Mouse (Mus musculus) heart, adult 8-10 months (tissue): Measurements from ENCODE around the gene Hist1h4n. TPM values are rescaled to one million over a fixed set of nuclear protein-coding genes. Genes with fewer than 3 reads are reported as not detected.
A peak's percentile ranks its signal among the peaks of the same experiment; 100 is the strongest.
"Not testable (repeated sequence)": the region's sequence is repeated elsewhere in the genome, so short reads cannot be mapped to it uniquely, and the experiment has no call there.

ENCODE experiments used
- DNase-seq: peaks from one replicate; pipeline ENCODE4 v3.0.0; 2022; ENCODE audit warnings: low spot score
- microRNA-seq: library from miRNA; unstranded; fragments of <30 nt; microRNA quantifications from one replicate; pipeline ENCODE4 v1.2.0, GENCODE M21; 2022
- total RNA-seq, 4 experiments: library from RNA; stranded (reverse); gene quantifications; 2 replicates each; pipeline ENCODE4 v1.2.4; 2022

Hist1h4n gene
- total RNA-seq, 4 experiments from 2014 or later, result 6.1 to 17.9 (median 14.8) TPM

GRCm38 (mm10) chr13:21795584-21795983 lies 36.4 kb downstream of the Hist1h4n start:
- DNase-seq, result no peak

- no peak for DNase-seq
These were observed 41.3 kb downstream of the Hist1h4n start for GRCm38 (mm10) chr13:21790601-21791283.

GRCm38 (mm10) chr13:21789925-21790324 lies 42.1 kb downstream of the Hist1h4n start:
- no peak for DNase-seq

- no peak for DNase-seq
These were observed 44.0 kb downstream of the Hist1h4n start for GRCm38 (mm10) chr13:21787760-21788593.

GRCm38 (mm10) chr13:21786899-21787629 lies 44.9 kb downstream of the Hist1h4n start, which contains the start of the genes Hist1h2an and Hist1h2bp:
TSS of gene Hist1h2an (minus strand) at chr13:21787218.
TSS of gene Hist1h2bp (plus strand) at chr13:21787461.
- DNase-seq, result peak; percentile 96

GRCm38 (mm10) chr13:21786189-21786898 lies 45.7 kb downstream of the Hist1h4n start:
- DNase-seq, result no peak

- no peak for DNase-seq
These were observed 47.7 kb downstream of the Hist1h4n start for GRCm38 (mm10) chr13:21784311-21784710.

GRCm38 (mm10) chr13:21783734-21784161 lies 48.2 kb downstream of the Hist1h4n start:
- no peak for DNase-seq

- DNase-seq, result peak; percentile 84
These were observed 48.8 kb downstream of the Hist1h4n start, which contains the start of gene Hist1h3i for GRCm38 (mm10) chr13:21783255-21783617. TSS of gene Hist1h3i (minus strand) at chr13:21783370.

- not testable (repeated sequence) for DNase-seq
These were observed 49.4 kb downstream of the Hist1h4n start for GRCm38 (mm10) chr13:21782361-21783254.

Small RNA genes lying within 50 kb of the gene (microRNA-seq; reads per million reads assigned to microRNA genes)
- gene Gm19658 (not detected), gene Gm44346 (not detected), gene Gm44466 (not detected)

Other genes with a start within 250 kb of the Hist1h4n start
- gene Olfr1362, start 218.2 kb downstream of the Hist1h4n start, total RNA-seq, result not detected
- gene Olfr11, start 189.7 kb downstream of the Hist1h4n start, total RNA-seq, result not detected
- not detected for gene Olfr1361, start 168.8 kb downstream of the Hist1h4n start, total RNA-seq
- not detected for gene Olfr1360, start 154.8 kb downstream of the Hist1h4n start, total RNA-seq
- gene Olfr1359, start 134.1 kb downstream of the Hist1h4n start, total RNA-seq, result not detected
- gene Hist1h2bl, start 116.1 kb downstream of the Hist1h4n start, total RNA-seq, result 10 to 100 TPM in 1 of 4 experiments, 1 to 10 TPM in 3; 5.4 to 11.8 (median 8.0) TPM
- 10 to 100 TPM in 2 of 4 experiments, 1 to 10 TPM in 1, not detected in 1; 1.1 to 17.1 (median 12.1) TPM for gene Hist1h2ai, start 115.8 kb downstream of the Hist1h4n start, total RNA-seq
- 10 to 100 TPM in 2 of 4 experiments, 1 to 10 TPM in 2; 5.0 to 19.2 (median 10.1) TPM for gene Hist1h3h, start 114.5 kb downstream of the Hist1h4n start, total RNA-seq
- gene Hist1h2bm, start 110.2 kb downstream of the Hist1h4n start, total RNA-seq, result 1 to 10 TPM in 2 of 4 experiments, under 1 TPM in 1, not detected in 1; 0.94 to 3.0 (median 1.8) TPM
- gene Hist1h4j, start 97.1 kb downstream of the Hist1h4n start, total RNA-seq, result 1 to 10 TPM; 1.4 to 4.4 (median 4.0) TPM
- gene Hist1h4k, start 81.7 kb downstream of the Hist1h4n start, total RNA-seq, result 10 to 100 TPM; 26.9 to 29.6 (median 28.6) TPM
- 1 to 10 TPM in 3 of 4 experiments, not detected in 1; 1.5 to 4.4 (median 2.0) TPM for gene Hist1h2ak, start 78.4 kb downstream of the Hist1h4n start, total RNA-seq
- gene Hist1h2bn, start 78.1 kb downstream of the Hist1h4n start, total RNA-seq, result 1 to 10 TPM; 2.0 to 7.1 (median 4.3) TPM
- gene Hist1h1b, start 51.6 kb downstream of the Hist1h4n start, total RNA-seq, result 1 to 10 TPM in 3 of 4 experiments, under 1 TPM in 1; 0.62 to 4.7 (median 2.5) TPM
- 10 to 100 TPM in 1 of 4 experiments, 1 to 10 TPM in 3; 6.6 to 10.5 (median 8.8) TPM for gene Hist1h3i, start 48.8 kb downstream of the Hist1h4n start, total RNA-seq
- 1 to 10 TPM in 1 of 4 experiments, not detected in 3; 1.1 TPM for gene Hist1h2an, start 45.0 kb downstream of the Hist1h4n start, total RNA-seq
- gene Hist1h2bp, start 44.7 kb downstream of the Hist1h4n start, total RNA-seq, result 1 to 10 TPM in 3 of 4 experiments, under 1 TPM in 1; 0.81 to 6.2 (median 1.3) TPM
- 10 to 100 TPM; 25.7 to 37.7 (median 29.1) TPM for gene Hist1h2bq, start 22.0 kb downstream of the Hist1h4n start, total RNA-seq
- 10 to 100 TPM in 1 of 4 experiments, not detected in 3; 16.3 TPM for gene Hist1h2ao, start 21.7 kb downstream of the Hist1h4n start, total RNA-seq
- 10 to 100 TPM; 22.8 to 37.8 (median 29.3) TPM for gene Hist1h4m, start 20.4 kb downstream of the Hist1h4n start, total RNA-seq
- gene Hist1h2ap, start 1.3 kb upstream of the Hist1h4n start, total RNA-seq, result 10 to 100 TPM in 1 of 4 experiments, 1 to 10 TPM in 2, not detected in 1; 3.1 to 13.1 (median 4.1) TPM
- 10 to 100 TPM; 25.5 to 37.9 (median 28.9) TPM for gene Hist1h2br, start 1.5 kb upstream of the Hist1h4n start, total RNA-seq
- 1 to 10 TPM in 1 of 4 experiments, under 1 TPM in 3; 0.46 to 1.0 (median 0.83) TPM for gene Zfp184, start 112.9 kb upstream of the Hist1h4n start, total RNA-seq
- not detected for gene Pom121l2, start 149.0 kb upstream of the Hist1h4n start, total RNA-seq
- under 1 TPM in 1 of 4 experiments, not detected in 3; 0.22 TPM for gene Prss16, start 177.5 kb upstream of the Hist1h4n start, total RNA-seq
- 10 to 100 TPM in 2 of 4 experiments, 1 to 10 TPM in 2; 1.7 to 11.1 (median 9.1) TPM for gene Hist1h2ah, start 203.4 kb upstream of the Hist1h4n start, total RNA-seq
- gene Hist1h2bk, start 203.7 kb upstream of the Hist1h4n start, total RNA-seq, result 10 to 100 TPM in 1 of 4 experiments, 1 to 10 TPM in 3; 4.6 to 13.2 (median 8.3) TPM
- gene Hist1h4i, start 209.2 kb upstream of the Hist1h4n start, total RNA-seq, result 10 to 100 TPM; 11.6 to 17.7 (median 15.2) TPM
- 10 to 100 TPM in 1 of 4 experiments, 1 to 10 TPM in 3; 2.7 to 12.6 (median 6.6) TPM for gene Hist1h2ag, start 210.7 kb upstream of the Hist1h4n start, total RNA-seq
- 1 to 10 TPM; 1.4 to 7.1 (median 2.5) TPM for gene Hist1h2bj, start 211.0 kb upstream of the Hist1h4n start, total RNA-seq